Mouse (Mus musculus) urinary bladder, postnatal 4 days (tissue): ENCODE measurements around the gene Spen.
"Not testable (repeated sequence)": the region's sequence is repeated elsewhere in the genome, so short reads cannot be mapped to it uniquely, and the experiment has no call there.

Experiments
- DNase-seq, 2 experiments: peaks; one replicate each; pipeline ENCODE4 v3.0.0; 2021 to 2022; ENCODE audit warnings: low spot score in 2 of 2

Gene Spen

DNA sequence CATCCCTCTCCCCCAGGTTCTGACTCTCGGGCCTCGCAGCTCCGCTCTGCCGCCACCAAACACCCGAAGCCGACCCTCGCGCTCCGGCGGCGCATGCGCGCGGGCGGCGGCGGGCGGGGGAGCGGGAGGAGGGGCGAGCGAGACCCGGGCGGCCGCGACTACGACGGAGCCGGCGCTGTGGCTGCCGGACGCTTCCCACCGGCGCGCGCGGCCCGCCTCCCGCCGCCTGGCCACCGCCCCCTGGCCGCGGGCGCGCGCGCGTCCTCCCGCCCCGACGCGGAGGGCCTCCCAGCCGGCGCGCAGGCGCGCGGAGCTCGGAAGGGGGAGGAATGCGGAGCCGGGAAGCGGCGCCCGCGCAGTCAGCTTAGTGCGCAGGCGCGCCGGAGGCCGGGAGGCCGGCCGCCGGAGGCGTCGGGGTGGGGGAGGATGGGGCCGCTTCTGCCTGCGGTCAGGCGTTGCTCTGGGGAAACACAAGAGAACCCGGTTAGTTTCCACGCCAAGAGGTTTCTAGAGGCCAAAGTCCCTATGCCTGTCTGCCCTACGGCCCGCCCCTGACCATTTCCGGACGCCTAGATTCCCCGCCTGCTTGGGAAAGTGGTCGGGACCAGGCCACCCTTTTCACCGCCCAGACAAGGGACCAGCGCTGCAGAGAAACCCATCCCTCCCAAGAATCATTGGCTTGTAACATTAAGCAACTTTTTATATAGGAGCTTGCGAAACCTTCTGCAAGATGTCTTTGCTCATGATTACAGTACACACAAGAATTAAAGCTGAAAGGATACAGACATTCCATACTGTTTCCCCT lies at the start of gene Spen:
Spen (minus strand) TSS at position 190 of the 805 bp plus-strand sequence.
- peak; percentile 92 to 95 for DNase-seq

DNA sequence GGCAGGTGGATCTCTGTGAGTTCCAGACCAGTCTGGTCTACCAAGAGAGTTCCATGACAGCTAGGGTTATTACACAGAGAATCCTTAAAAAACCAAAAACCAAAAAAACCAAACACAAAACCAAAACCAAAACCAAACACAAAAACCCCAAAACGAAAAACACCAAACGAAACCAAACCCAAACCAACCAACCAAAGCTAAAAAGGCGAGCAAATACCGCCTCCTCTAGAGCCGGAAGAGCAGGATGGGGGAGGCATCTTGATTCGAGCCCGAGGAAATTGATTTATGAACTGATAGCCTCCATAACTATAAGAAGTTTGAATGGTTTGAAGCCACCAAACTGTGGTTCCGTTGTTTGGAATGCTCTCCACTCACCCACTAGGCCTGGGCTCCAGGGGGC lies 45.5 kb upstream of the Spen start:
- no peak for DNase-seq

DNA sequence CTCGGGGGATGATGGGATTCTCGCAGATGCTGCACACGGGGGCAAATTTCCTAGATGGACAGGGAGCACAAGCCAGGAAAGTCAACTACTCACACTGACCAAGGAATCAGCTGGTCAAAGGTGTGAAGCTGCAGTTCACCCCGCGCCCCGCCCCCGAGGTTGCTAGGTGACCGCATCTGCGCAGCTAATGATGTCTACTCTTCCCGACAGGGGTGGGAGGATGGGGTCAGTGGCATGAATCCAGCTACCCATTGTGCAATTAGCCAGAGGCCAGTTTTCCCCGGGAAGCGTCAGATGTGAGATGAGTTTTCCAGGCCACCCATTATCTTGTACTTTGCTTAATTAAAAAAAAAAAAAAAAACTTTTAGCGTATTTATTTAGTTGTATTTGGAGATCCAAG lies 42.7 kb upstream of the Spen start:
- DNase-seq: no peak

DNA sequence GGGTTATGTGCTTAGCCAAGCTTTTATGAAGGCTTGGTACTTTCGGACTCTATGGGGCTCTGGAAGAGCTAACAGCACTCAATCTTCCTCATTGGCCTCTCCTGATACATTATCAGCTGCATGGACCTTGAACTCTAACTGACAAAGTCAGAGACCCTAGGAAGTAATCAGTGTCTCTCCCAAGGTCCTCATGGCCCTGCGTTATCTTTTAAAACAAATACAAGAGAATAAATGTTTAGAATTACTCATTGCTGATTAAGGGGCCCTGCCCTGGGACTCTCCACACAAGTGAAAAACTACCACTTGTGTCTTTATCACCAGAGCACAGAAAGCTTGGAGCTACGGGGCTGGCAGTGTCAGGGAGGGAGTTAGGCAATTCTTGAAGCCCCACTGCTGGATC lies 40.4 kb upstream of the Spen start:
- no peak for DNase-seq

DNA sequence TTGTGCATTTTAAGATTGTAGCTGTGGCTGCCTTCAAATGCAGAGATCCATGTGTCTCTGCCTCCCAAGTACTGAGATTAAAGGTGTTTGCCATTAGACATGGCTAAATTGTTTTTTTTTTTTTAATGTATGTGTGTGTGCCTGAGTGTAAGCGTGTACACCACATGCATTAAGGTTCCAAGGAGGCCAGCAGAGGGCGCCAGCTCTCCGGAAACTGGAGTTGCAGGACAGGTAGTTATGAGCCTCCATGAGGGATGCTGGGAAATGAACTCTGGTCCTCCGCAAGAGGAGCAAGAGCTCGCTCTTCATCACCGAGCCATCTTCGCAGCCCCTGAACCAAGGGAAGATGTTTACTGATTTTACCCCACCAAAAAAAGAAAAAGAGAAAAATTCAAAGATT lies 38.5 kb upstream of the Spen start:
- no peak for DNase-seq

DNA sequence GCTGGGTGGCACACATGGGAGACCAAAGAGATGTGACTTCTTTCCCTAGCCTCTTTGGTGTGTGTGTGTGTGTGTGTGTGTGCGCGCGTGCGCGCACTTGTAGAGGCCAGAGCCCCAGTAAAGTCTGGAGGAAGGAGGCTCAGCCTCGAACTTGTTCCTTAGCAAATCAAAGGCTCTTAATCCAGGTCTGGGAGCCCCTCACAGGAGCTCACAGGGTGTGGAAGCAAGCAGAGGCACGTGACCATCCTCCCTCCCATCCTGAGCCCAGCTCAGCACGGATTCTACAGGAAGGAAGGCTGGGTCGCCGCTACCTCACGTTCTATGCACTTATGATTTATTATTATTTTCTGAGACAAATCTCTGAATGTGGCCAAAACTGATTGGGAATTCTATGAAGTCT lies 38.0 kb upstream of the Spen start:
- no peak for DNase-seq

DNA sequence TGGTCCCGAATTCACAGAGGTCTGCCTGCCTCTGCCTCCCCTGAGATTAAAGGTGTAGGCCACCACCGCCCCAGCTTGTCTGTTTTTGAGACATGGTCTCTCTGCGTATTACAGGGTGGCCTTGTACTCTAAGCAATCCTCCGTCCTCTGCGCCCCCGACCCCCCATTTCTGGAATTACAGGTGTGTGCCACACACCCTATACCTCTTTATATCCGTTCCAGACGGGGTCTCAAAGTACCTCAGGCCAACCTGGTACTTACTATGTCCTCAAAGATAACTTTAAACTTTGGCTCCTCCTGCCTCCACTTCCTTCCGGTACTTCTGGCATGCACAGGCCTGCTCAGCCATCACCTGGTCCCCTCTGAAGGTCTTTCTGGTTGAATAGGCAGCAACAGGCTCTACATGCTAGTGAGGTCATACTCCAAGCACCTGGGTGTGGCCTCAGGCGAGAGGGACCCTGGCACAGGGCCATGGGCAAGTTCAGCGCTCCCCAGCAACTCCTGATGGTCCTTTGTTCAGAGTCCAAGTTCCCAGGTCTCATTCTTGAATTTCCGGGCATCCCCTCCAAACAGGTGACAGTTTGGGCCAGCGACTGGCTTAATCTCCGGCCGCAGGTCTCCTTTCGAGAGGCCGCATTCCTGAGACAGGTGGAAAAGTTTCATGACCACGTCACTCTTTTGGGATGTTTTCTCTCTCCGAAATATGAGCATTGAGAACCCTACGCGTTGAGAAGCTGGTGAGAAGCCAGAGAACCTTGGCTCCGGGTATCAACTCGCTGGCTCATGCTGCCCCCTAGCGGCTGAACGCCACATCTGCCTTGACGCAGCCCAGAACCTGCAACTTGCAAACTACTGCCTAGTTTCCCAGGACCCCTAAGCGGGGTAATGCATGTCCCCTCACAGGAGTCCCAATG lies 36.6 kb upstream of the Spen start:
- peak; percentile 77 to 90 for DNase-seq

DNA sequence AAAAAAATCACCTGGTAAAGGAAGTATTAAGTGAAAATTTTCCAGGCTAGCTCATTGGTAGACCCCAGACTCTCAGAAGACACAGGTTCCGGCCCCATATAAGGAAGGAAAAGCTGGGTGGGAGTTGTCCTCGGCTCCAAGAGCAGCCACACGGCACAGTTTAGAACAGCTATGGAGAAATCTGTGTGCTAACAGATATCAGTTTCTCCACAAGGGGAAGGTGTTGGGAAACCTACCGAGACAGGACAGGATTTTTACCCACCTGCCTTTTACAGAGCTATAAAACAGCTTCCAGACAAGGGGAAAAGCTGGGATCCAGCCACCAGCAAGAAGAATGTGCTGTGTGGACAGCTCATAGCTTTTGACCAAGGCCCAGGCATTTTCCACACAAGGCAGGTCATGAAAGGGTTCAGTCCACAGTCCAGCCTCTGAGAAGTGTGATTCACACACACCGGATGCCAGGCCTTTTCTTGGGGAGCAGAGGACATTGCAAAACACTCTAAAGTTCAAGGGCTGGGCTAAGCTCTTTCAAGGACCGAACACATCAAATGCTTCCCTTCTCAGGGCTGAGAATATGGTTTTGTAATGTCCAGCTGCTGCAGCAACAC lies 35.1 kb upstream of the Spen start:
- peak in 1 of 2 experiments; percentile 50 for DNase-seq

DNA sequence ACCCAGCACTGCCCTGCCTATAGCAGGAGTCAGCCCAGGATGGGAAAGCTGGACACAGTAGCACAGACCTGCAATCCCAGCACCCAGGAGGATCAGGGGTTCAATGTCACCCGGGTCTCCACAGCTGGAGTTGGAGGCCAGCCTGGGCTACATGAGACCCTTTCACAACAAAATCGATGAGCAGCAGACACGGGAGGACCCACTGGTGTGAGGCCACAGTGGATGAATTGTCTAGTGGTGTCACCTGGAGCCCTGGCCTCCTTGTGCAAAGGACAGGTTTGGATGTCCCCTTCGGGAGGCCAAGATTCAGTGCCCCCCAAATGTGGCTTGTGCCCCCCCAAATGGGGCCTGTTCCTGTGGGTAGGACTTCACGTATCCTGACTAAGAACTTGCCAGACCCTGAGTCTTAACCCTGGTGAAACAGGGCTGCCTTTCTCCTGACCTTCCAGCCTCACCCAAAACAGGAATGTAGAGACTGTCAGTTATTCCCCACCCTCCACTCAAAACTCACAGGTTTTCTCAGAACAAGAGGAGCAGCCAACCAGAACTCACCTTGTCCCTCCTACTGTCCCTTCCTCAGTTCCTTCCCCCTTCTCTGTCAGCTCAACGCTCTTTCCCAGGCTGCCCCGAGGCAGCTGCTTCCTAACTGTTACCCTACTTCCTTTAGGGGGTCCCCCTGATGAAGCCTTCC lies 34.4 kb upstream of the Spen start:
- DNase-seq: no peak

DNA sequence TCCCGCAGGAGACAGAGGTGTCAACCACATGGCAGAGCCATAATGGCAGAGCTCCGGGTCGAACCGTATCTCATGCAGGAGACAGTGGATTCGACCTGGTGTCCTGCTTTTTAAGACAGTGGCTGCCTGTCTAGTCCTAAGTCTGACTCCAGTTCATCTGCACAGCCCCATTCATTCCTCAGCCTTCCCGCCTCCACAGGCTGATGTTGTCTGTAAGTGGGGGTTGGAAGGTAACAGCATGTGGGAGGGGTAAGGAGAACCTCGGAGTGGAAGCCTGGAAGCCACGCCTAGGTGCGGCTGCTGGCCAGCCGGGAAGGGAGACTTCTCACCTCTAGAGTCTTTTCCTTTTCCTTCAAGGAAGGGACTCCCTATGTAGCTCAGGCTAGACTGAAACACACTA lies 33.5 kb upstream of the Spen start:
- no peak for DNase-seq

DNA sequence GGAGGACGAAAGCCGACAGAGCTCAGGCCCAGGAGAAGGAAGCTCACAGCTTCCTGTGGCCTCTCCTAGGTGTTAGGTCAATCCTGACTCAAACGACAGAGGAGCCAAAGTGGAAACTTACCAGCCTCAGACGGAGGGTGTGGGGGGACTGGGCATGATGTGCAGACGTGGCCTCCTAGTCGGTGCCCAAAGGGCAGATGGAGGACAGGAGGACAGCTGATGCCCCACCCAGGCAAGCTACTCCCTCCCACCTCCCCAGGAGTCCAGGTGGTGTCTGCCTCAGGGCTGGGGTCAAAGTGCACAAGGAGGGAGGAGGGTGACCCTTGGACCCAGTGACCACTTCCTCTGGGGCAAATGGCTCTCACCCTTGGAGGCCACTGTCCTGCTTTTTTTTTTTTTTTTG lies 32.9 kb upstream of the Spen start:
- DNase-seq: no peak

DNA sequence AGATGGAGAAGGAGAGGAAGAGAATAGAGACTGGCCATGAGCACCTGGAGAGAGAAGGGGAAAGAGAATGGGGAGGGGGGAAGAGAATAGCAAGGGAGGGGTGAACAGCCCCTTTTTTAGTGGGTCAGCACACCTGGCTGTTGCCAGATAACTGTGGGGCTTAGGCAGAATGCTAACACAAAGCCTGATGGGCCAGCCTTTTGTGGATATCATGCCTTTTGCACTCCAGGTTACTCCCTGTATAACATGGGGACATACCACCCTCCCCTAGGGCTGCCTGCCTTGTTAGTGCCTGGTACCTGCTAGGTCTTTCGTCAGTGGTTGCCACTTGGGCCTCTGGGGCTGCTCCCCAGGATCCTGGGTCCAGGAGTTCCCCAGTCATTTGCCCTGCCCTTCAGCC lies 32.4 kb upstream of the Spen start:
- no peak for DNase-seq

DNA sequence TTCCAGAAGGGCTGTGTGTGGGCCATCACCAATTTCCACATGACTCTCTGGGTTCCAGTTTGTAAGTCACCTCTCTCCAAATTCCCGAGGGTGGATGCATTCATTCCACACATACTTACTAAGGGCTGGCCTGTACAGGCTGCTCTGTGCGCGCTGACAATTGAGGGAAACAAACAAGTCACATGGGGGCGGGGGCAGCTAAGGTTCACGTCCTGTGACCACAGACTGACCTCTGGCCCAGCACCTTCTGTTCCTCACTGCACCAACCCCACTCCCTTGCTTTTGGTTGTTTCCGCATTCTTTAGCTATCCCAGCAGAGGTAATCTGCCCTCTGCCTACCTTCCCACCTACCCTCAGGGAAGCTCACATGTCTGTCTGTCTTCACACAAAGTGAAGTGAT lies 31.6 kb upstream of the Spen start:
- no peak for DNase-seq

DNA sequence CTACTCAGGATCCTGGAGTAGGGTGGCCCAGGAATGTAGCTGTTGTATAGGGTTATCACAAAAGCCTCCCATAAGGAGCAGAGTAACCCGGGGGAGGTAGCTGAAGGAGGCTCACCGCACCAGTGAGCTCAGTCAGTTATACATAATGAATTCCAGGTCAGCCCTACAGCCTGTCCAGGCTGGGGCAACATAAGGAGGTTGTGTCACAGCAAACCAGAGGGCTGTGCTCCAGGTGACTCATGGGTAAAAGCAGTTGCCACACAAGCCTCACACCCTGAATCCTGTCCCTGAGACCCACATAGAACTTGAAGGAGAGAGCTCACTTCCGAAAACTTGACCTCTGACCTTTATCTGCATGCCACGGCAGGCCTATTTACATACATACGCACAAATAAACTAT lies 30.6 kb upstream of the Spen start:
- DNase-seq: no peak

DNA sequence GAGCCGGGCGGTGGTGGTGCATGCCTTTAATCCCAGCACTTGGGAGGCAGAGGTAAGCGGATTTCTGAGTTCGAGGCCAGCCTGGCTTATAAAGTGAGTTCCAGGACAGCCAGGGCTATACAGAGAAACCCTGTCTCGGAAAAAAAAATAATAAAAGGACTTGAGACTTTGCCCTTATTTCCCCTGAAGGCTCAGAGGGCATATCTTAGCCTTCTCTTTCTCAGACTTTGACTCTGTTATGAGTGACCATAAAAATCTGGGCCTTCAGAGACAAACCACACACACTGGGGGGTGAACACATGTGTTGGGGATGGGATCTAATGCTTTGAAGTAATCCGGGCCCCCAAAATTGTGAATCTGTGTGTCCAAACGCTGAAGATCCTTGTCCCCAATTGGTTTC lies 28.8 kb upstream of the Spen start:
- DNase-seq: not testable (repeated sequence)

DNA sequence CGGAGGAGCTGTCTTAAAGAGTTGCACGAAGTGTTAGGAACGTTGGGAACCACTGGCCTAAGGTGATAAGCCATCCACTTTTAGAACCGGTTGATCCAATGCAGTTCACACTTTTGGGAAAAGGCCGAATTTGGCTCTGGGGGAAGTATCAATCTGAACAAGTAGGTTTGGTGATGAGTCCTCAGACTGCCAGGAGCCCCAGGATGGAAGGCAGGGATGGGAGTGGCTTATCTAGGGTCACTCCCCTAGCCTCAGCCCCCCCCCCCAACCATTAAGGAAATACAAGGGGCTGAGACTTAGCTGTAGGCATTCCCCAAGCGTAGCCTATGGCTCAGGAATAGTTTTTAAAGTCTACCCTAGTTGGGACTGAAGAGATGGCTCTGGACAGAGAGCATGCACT lies 27.8 kb upstream of the Spen start:
- no peak for DNase-seq

DNA sequence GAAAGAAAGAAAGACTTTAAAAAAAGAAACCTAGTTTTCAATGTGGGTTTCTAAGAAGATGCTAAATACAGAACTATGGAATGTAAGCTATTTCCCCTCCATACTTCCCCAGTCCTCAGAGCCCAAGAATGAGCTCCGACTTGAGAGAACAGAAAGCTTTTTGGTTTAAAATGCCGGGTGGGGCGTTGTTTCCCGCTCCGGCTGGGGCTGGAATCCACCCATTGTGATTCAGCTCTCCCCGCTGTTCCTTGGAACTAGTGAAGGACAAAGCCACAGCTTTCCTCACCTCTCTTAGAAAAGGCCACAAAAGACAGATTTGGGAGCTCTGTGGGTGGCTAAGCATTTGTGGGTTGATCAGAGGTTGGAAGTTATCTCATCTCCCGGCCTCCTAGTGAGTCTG lies 26.9 kb upstream of the Spen start:
- no peak for DNase-seq

DNA sequence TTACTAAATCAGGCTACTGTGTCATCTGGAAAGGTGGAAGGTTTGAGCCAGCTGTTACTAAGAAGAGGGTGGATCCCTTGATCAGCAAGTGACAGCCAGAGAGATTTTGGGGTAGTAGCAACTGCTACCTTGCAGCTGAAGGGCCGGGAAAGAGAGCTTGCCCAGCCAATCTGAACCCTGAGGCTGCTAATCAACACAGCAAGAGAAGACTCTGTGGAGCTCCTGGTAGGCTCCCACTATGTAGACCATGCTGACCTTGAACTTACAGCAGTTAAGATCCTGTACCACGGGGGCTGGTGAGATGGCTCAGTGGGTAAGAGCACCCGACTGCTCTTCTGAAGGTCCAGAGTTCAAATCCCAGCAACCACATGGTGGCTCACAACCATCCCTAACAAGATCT lies 26.3 kb upstream of the Spen start:
- DNase-seq: no peak

DNA sequence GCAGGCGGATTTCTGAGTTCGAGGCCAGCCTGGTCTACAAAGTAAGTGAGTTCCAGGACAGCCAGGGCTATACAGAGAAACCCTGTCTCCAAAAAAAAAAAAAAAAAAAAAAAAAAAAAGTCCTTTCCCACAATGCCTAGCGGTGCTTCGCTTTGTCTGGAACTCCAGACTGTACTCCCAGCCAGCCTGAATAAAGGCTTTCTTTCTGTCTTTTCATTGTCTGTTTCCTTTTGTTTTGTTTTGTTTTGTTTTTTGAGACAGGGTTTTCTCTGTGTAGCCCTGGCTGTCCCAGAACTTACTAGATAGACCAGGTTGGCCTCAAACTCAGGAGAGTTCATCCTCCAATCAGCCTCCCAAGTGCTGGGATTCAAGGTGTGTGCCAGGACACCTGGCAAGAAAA lies 25.8 kb upstream of the Spen start:
- DNase-seq: no peak

DNA sequence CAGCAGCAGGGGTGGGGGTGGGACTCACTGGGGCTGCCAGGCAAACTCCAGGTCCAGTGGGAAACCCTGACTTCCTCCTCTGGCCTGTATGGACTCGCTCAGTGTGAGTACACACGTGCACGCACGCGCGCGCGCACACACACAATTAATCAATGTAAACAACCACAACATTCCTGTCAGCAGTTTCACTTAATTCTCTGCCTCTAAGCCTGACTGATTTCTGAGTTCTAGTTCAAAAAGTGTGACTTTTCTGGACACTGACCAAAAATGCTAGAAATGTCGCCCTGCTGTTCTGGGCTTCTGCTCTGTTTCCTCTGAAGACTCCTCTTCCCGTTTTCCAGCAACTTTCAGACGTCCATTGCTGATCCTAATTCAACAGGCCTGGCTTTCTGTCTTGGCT lies 23.9 kb upstream of the Spen start:
- DNase-seq: no peak

DNA sequence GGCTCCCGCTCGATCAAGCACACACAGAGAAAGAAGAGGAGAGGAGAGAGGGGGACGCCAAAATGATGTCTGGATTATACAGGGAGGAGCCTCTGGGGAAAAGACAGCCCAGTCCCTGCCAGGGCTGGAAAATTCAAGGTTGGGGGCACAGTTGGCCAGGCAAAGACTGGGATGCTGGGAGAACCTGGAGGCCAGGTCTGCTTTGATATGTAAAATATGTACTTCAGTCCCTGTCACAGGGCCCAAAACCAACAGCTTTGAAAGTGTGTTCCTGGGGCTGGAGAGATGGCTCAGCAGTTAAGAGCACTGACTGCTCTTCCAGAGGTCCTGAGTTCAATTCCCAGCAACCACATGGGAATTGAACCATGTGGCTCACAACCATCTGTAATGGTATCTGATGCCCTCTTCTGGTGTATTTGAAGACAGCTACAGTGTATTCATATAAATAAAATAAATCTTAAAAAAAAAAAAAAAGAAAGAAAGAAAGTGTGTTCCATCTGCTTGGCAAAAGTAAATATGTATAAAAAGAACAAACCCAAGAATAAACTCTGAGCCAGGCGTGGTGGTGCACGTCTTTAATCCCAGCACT lies 23.0 kb upstream of the Spen start:
- DNase-seq: not testable (repeated sequence)

DNA sequence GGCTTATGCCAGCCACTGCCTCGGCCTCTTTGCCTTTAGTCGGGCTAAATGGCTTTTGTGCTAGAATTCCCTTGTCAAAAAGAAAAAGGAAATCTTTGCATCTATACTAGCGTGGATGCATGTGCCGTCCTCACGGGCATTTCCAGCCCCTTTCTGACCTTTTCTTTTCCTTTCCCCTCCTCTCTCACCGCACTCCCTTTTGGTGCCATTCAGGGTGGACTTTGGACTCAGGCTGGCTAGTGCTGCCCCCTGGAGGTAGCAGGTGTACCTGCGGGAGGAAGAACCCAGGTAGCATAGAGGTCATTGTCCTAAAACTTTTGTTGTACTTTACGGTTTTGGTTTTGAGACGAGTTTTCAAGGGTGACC lies 21.5 kb upstream of the Spen start:
- peak; percentile 65 to 81 for DNase-seq
